Mouse (Mus musculus) intestine, postnatal 0 days (tissue): ENCODE results near the gene Mocs1. TPM values are rescaled to one million over a fixed set of nuclear protein-coding genes. Genes with fewer than 3 reads are reported as not detected.

Source experiments
- ATAC-seq: fragments of 200-750 bp; cut with Nextera tagmentation; 2 replicates; pipeline ENCODE4 v1.8.0; 2017; ENCODE audit warnings: mild to moderate bottlenecking, moderate TSS enrichment, moderate library complexity
- H3K27ac ChIP-seq: fragments of 300-500 bp; sonication (generic); 2 replicates; pipeline ENCODE4 v1.5.1; 2014; ENCODE audit warnings: mild to moderate bottlenecking, low read depth, low read length, moderate library complexity
- H3K27me3 ChIP-seq: fragments of 300-500 bp; sonication (generic); replicated peaks from 2 replicates; pipeline ENCODE4 v1.6.1; 2014; ENCODE audit warnings: low read length, mixed read lengths; ENCODE audit not compliant: control insufficient read depth, insufficient read depth
- H3K36me3 ChIP-seq: fragments of 300-500 bp; sonication (generic); 2 replicates; pipeline ENCODE4 v1.6.1; 2014; ENCODE audit warnings: mild to moderate bottlenecking, moderate library complexity; ENCODE audit not compliant: control insufficient read depth, insufficient read depth
- H3K4me1 ChIP-seq: fragments of 300-500 bp; sonication (generic); replicated peaks from 2 replicates; pipeline ENCODE4 v1.6.1; 2014; ENCODE audit warnings: antibody characterized with exemption, low read length, mixed read lengths; ENCODE audit not compliant: control insufficient read depth, insufficient read depth
- H3K4me2 ChIP-seq: fragments of 300-500 bp; sonication (generic); replicated peaks from 2 replicates; pipeline ENCODE4 v1.6.1; 2014; ENCODE audit warnings: low read depth, mild to moderate bottlenecking, moderate library complexity
- H3K4me3 ChIP-seq: fragments of 300-500 bp; sonication (generic); 2 replicates; pipeline ENCODE4 v1.5.1; 2014; ENCODE audit warnings: low read depth, low read length
- H3K9ac ChIP-seq: fragments of 300-500 bp; sonication (generic); 2 replicates; pipeline ENCODE4 v1.6.1; 2014; ENCODE audit warnings: mild to moderate bottlenecking, low read depth, low read length
- H3K9me3 ChIP-seq: fragments of 300-500 bp; sonication (generic); 2 replicates; pipeline ENCODE4 v1.6.1; 2016; ENCODE audit warnings: mixed run types; ENCODE audit not compliant: control insufficient read depth
- CTCF ChIP-seq: sonication (generic); IDR thresholded peaks from 2 replicates; pipeline ENCODE4 v1.5.1; 2016; ENCODE audit warnings: low read depth, mild to moderate bottlenecking, control low read depth, antibody characterized with exemption, moderate library complexity
- WGBS: fragments of 180-500 bp; shearing (Covaris S2); extraction: QIAGEN DNeasy Blood & Tissue Kit; methylation state at CpG from one replicate; pipeline ENCODE4 v1.1.7; 2014; 5-methylcytosine and 5-hydroxymethylcytosine counted together
- polyA plus RNA-seq: library from polyadenylated mRNA; unstranded; fragments of >200 nt; fragmentation: Nextera tagmentation; extraction: Ambion mirVana; gene quantifications from 2 replicates; pipeline ENCODE4 v1.2.1, GENCODE M21; 2015

The Mocs1 gene
- polyA plus RNA-seq, 1 experiment from 2014 or later = 11.1 TPM

DNA sequence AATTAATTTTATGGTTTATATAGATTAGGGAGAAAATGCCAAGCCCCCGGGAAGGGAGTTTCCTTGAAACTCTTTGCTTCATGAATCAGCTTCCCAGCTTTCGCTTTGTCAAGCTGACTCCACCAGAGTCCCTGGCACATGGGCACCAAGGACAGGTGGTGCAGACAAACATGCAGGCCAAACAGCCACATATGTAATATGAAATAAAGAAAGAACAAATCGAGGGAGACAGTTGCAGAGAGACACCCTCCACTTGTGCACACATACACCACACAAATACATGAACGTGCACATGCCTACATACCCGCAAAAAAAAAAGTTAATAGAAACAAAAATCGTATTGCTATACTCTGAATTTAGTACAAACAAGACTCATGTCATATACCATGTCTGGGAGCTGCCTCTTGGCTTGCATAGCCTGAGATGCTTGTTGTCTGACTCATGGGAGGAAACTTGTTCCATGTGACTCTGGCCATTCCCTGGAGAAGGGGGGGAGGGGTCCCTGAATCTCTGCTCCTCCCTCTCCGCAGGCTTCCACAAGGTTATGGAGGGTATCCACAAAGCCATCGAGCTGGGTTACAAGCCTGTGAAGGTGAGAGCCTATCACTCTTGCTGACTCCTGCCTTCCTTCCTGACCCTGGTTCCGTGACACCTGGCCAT, 20.5 kb downstream of the Mocs1 start:
- no peaks in the 10 kb centered on the region for H3K27me3 ChIP-seq
- H3K4me3 ChIP-seq = no peak overlapping the region
- no peak overlapping the region for H3K27ac ChIP-seq
- H3K9ac ChIP-seq = no peak overlapping the region
- WGBS = 49% methylated on average over 8 of the region's 9 CpGs
- 0 out of 2 replicates have a peak, but pooled peaks have one; percentile 16 for ATAC-seq
- peaks cover 37% of the 10 kb centered on the region for H3K36me3 ChIP-seq
- 0 out of 2 replicates have a peak, but pooled peaks cover 3% of the 10 kb centered on the region for H3K4me1 ChIP-seq
- no peak for TF ChIP-seq CTCF
- H3K9me3 ChIP-seq = no peaks in the 10 kb centered on the region
- H3K4me2 ChIP-seq = no peak overlapping the region

DNA sequence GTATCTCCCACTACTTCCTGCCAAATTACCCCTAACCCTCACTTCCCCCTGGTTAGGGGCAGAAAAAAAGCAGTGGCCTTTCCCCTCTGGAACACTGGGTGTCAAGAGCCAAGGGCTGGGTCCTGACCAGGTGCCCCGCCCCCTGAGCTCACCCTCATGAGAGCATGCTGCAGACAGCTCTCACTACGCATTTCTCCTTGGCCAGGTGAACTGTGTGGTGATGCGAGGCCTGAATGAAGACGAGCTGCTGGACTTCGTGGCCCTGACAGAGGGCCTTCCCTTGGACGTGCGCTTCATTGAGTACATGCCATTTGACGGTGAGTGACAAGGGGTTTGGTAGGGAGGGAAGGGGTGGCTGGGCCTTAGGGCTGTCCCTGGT, 21.1 kb downstream of the Mocs1 start:
- Histone ChIP-seq H3K4me2 (no peak overlapping the region), H3K36me3 (peaks cover 42% of the 10 kb centered on the region), H3K27ac (no peak overlapping the region), H3K27me3 (no peaks in the 10 kb centered on the region), H3K9me3 (no peaks in the 10 kb centered on the region), H3K4me3 (no peak overlapping the region), H3K9ac (no peak overlapping the region), H3K4me1 (0 out of 2 replicates have a peak, but pooled peaks cover 3% of the 10 kb centered on the region)
- ATAC-seq = no peak
- WGBS = 79% methylated on average over 8 of the region's 8 CpGs
- TF ChIP-seq CTCF = no peak

DNA sequence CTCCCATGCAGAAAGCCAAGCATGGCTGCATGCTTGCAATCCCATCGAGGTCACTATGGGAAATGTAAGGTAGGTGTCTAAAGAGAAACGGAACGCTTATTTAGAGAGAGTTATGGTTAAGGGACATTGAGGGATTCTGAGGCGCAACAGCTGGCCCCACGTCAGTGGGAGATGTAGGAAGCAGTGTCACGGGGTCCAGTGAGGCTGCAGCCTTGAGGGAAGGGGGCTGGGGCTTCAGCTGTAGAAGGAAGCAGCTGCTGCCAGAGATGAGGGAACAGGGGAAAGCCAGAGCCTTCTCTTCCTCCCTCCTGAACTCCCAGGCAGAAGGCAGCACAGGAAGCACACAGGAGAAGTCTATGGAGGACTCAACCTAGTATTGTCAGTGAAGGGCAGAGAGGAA, 22.8 kb downstream of the Mocs1 start:
- Histone ChIP-seq H3K9ac (no peak overlapping the region), H3K4me1 (0 out of 2 replicates have a peak, but pooled peaks cover 3% of the 10 kb centered on the region), H3K27ac (no peak overlapping the region), H3K4me2 (no peak overlapping the region), H3K27me3 (no peaks in the 10 kb centered on the region), H3K36me3 (peaks cover 59% of the 10 kb centered on the region), H3K9me3 (no peaks in the 10 kb centered on the region), H3K4me3 (no peak overlapping the region)
- 66% methylated on average over 6 of the region's 6 CpGs for WGBS
- TF ChIP-seq CTCF = no peak
- no peak for ATAC-seq

DNA sequence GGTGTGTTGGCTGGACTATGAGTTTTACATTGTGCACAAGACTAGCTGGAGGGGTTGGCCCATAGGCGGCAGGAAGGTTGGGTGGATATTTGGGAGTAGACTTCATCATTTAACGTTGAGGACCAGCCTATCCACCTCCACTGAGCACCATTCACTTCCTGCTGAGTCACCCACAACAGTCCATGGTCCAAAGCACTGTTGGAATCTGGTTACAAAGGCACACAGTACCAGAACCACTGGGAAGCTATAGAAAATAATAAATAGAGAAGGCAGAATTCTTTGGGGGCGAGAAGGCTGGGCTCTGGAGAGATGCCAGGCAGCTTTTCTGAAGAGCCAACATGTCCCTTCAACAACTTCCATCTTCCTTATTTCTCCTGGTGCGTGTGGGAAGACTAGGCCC, 28.2 kb downstream of the Mocs1 start:
- Histone ChIP-seq H3K9ac (no peak overlapping the region), H3K36me3 (peaks cover 46% of the 10 kb centered on the region), H3K4me2 (no peak overlapping the region), H3K27me3 (no peaks in the 10 kb centered on the region), H3K4me1 (no peaks in the 10 kb centered on the region), H3K27ac (no peak overlapping the region), H3K4me3 (no peak overlapping the region), H3K9me3 (no peaks in the 10 kb centered on the region)
- peak; percentile 58; the same call in 1 of the 2 replicates for ATAC-seq
- 79% methylated on average over 4 of the region's 4 CpGs for WGBS
- TF ChIP-seq CTCF = no peak

DNA sequence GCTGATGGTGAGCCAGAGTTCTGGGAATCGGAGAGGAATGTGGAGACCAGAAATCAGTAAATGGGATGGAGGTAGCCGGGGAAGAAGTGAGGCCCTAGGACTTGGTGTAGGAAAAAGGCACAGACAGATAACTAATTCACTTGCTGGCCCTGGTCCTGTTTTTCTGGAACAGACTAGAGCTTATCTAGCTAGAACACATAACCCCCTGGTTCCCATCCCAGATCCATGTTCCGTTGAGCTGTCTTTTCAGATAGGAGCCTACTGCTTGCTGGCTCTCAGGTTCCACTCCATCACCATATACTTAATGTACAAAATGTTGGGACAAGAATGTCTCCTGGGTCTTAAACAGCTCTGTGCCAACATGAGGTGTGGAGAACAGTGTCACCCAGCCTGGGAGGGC, 29.7 kb downstream of the Mocs1 start:
- ATAC-seq = no peak
- Histone ChIP-seq H3K9ac (no peak overlapping the region), H3K4me3 (no peak overlapping the region), H3K36me3 (peaks cover 32% of the 10 kb centered on the region), H3K9me3 (no peaks in the 10 kb centered on the region), H3K4me1 (no peaks in the 10 kb centered on the region), H3K27ac (no peak overlapping the region), H3K27me3 (no peaks in the 10 kb centered on the region), H3K4me2 (no peak overlapping the region)
- 89% methylated on average over 3 of the region's 3 CpGs for WGBS
- no peak for TF ChIP-seq CTCF

DNA sequence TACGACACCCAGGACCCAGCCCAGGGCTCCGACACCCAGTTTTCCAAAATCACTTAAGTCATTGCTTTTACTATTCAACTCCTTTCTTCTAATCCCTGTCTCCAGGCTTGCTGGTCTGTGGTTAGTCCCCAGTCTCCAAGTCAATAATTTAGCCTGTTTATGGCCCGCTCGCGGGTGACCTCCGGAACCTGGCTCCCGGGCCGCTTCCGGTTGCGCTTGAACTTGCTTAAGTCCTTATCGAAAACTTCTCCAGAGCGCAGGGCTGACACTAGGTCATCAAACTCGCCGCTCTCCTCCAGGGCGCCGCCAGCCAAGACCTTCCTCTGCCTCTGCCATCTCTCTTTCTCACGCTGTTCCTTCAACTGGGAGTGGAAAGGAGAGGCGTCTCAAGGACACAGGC, 30.2 kb downstream of the Mocs1 start:
- Histone ChIP-seq H3K9me3 (no peaks in the 10 kb centered on the region), H3K4me1 (no peaks in the 10 kb centered on the region), H3K4me2 (no peak overlapping the region), H3K27me3 (no peaks in the 10 kb centered on the region), H3K27ac (no peak overlapping the region), H3K9ac (no peak overlapping the region), H3K4me3 (no peak overlapping the region), H3K36me3 (peaks cover 31% of the 10 kb centered on the region)
- 78% methylated on average over 18 of the region's 18 CpGs for WGBS
- TF ChIP-seq CTCF = no peak
- 0 out of 2 replicates have a peak, but pooled peaks have one; percentile 12 for ATAC-seq
